Mouse (Mus musculus) lung, postnatal 0 days (tissue): ENCODE data around the gene Itpr1. TPM values are rescaled to one million over a fixed set of nuclear protein-coding genes. Genes with fewer than 3 reads are reported as not detected.

Source experiments
- ATAC-seq: fragments of 200-750 bp; cut with Nextera tagmentation; 2 replicates; pipeline ENCODE4 v1.8.0; 2017; ENCODE audit warnings: moderate library complexity
- DNase-seq: peaks from one replicate; pipeline ENCODE4 v3.0.0-alpha.2; 2016; ENCODE audit warnings: low spot score
- H3K27ac ChIP-seq: fragments of 300-500 bp; sonication (generic); 2 replicates; pipeline ENCODE4 v1.5.1; 2014; ENCODE audit warnings: antibody characterized with exemption, mild to moderate bottlenecking, low read length, mixed read lengths
- H3K27me3 ChIP-seq: fragments of 300-500 bp; sonication (generic); replicated peaks from 2 replicates; pipeline ENCODE4 v1.6.1; 2014; ENCODE audit warnings: low read length, mixed read lengths; ENCODE audit not compliant: insufficient read depth
- H3K36me3 ChIP-seq: fragments of 300-500 bp; sonication (generic); 2 replicates; pipeline ENCODE4 v1.6.1; 2014; ENCODE audit warnings: low read length, mixed read lengths; ENCODE audit not compliant: insufficient read depth
- H3K4me1 ChIP-seq: fragments of 300-500 bp; sonication (generic); 2 replicates; pipeline ENCODE4 v1.6.1; 2014; ENCODE audit warnings: antibody characterized with exemption, low read depth, low read length, mixed read lengths; ENCODE audit not compliant: insufficient read depth
- H3K4me2 ChIP-seq: fragments of 300-500 bp; sonication (generic); replicated peaks from 2 replicates; pipeline ENCODE4 v1.6.1; 2014; ENCODE audit warnings: low read depth, mild to moderate bottlenecking, low read length, moderate library complexity, mixed read lengths
- H3K4me3 ChIP-seq: fragments of 300-500 bp; sonication (generic); 2 replicates; pipeline ENCODE4 v1.5.1; 2014; ENCODE audit warnings: low read depth, low read length
- H3K9ac ChIP-seq: fragments of 300-500 bp; sonication (generic); replicated peaks from 2 replicates; pipeline ENCODE4 v1.6.1; 2014; ENCODE audit warnings: low read depth, mild to moderate bottlenecking
- H3K9me3 ChIP-seq: fragments of 300-500 bp; sonication (generic); 2 replicates; pipeline ENCODE4 v1.6.1; 2016; ENCODE audit warnings: low read length, mixed read lengths
- CTCF ChIP-seq: IDR thresholded peaks from 2 replicates; pipeline ENCODE4 v1.5.1; 2016; ENCODE audit warnings: antibody characterized with exemption, mild to moderate bottlenecking
- EP300 ChIP-seq: IDR thresholded peaks from 2 replicates; pipeline ENCODE4 v1.6.1; 2016; ENCODE audit warnings: antibody characterized with exemption, mild to moderate bottlenecking, control low read depth
- WGBS: fragments of 180-500 bp; shearing (Covaris S2); extraction: QIAGEN DNeasy Blood & Tissue Kit; methylation state at CpG from one replicate; pipeline ENCODE4 v1.1.7; 2014; 5-methylcytosine and 5-hydroxymethylcytosine counted together
- polyA plus RNA-seq: library from polyadenylated mRNA; unstranded; fragments of >200 nt; fragmentation: Nextera tagmentation; extraction: Ambion mirVana; gene quantifications from 2 replicates; pipeline ENCODE4 v1.2.1, GENCODE M21; 2015

Gene Itpr1
- polyA plus RNA-seq, 1 experiment from 2014 or later = 9.2 TPM

DNA sequence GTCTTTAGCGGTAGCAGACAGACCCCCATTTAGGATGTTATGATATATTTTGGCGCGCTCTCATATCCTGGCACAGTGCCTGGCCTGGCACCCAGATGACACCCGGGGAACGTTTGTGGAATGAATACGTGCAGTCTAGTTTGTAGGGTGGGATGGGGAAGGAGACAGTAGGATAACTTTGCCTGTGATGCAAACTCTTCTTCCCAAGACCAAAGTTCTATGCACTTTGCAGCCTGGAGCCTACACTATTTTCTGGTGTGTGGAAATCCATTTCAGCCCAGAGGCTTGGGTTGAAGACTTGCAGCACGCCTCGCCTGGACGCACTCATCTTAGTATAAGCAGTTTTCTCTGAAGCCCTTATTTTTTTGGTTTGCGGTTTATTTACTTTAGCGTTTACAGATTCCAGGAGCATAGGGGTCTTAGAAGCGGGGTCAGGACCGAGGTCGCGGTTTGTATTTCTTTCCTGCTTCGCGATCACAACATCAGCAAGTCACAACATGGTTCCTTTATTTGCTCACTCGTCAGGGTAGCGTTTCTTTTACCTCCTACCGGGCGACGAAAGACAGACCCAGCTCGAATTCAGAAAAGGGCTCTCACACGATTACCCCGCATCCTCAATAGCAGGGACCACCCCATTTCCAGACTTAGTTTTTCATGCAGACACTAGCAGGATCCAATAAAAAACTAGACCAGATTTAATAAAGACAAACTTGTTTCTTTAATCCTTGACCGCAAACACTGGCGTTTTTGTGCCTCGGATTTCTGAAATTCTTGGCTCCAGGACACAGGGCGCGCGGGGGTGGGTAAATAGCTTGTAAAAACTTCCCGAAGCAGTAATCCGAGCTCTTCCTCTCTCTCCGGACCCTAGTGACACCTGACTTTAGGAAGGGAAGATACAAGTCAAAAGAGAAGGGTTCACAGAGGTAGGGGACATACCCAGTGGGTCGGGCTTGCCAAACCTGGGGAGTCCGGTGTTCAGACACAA, 708 bp upstream of the Itpr1 start:
- H3K27me3 ChIP-seq = no peaks in the 10 kb centered on the region
- TF ChIP-seq EP300 (no peak), CTCF (no peak)
- H3K9ac ChIP-seq = peak overlapping the region; percentile 69
- H3K4me3 ChIP-seq = peak overlapping the region; percentile 71
- WGBS = 4% methylated on average over 36 of the region's 36 CpGs
- H3K4me2 ChIP-seq = peak overlapping the region; percentile 89
- H3K36me3 ChIP-seq = no peaks in the 10 kb centered on the region
- H3K27ac ChIP-seq = peak overlapping the region; percentile 73
- peak; percentile 38 for DNase-seq
- no peaks in the 10 kb centered on the region for H3K9me3 ChIP-seq
- ATAC-seq = peak; percentile 13
- peaks cover 20% of the 10 kb centered on the region; the same call in 1 of the 2 replicates for H3K4me1 ChIP-seq

DNA sequence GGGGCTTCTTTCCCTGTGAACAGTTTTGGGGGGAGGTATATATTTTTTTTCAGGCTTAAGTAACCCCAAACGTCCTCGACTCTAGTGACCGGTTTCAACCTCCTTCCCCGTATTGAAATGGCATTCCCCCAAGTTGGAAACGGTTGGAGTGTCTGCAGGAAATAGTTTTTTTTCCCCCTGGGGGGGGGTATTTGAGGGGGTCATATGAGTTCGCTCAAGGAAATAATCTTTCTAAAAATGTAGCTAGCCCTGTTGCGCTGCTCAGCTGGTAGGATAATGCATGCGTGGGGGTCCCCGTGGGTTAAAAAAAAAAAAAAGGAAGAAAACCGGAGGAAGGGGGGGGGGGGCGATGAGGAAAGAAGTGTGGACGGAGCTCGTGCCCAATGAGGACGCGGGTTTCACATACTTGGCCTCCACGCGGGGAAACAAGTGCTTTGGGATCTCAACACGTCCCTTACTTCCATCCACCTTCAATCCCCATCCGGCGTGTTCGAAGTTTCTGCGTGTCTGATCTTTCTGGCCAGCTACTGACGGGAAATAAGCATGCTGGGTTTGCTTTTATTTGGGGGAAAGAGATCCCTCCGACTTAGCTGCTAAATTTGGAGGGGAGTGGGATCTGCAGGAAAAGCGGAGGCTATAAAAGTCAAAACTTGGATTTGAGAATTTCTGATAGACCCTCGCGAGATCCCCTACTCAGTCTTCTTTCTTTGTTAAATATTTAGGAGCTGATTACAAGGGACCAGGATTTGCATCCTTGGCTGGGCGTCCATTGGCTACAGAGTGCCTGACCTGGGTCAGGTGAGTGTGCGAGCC, 791 bp downstream of the Itpr1 start:
- ATAC-seq = no peak
- peaks cover 20% of the 10 kb centered on the region; the same call in 1 of the 2 replicates for H3K4me1 ChIP-seq
- peak overlapping the region; percentile 71 for H3K4me3 ChIP-seq
- H3K27me3 ChIP-seq = no peaks in the 10 kb centered on the region
- no peaks in the 10 kb centered on the region for H3K9me3 ChIP-seq
- peak overlapping the region; percentile 89 for H3K4me2 ChIP-seq
- H3K9ac ChIP-seq = peak overlapping the region; percentile 69
- TF ChIP-seq EP300 = no peak
- TF ChIP-seq CTCF = no peak
- no peaks in the 10 kb centered on the region for H3K36me3 ChIP-seq
- H3K27ac ChIP-seq = peak overlapping the region; percentile 73
- WGBS = 1% methylated on average over 27 of the region's 29 CpGs
- DNase-seq = peak; percentile 52

DNA sequence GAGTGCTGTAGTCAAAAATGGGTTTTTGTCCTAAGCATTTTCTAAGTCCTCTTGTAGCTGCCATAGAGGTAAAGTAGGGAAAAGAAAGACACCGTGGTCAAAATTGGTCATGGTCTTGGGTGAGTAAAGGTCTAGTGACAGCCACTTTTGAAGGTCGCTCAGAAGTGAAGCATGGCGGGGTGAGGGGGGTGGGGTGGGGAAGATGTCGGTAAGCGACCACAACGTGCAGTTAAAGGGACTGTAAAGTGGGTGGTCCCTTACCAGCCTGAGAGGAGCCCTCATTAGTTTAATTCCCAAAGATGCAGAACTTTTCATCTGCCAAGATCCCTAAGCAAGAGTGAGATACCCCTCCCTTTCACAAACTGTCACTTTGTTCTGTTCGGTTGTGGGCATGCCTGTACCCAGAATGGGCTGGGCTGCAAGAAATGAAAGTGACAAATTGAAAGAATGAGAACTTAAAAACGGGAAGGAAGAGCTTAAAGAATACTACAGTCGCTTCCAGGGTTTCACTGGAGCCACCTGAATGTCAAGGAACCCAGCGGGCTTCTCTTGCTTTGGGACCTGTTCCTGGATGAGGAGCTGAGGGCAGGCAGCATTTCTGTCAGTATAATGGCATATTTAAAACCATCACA, 1.5 kb downstream of the Itpr1 start:
- no peak overlapping the region for H3K27ac ChIP-seq
- TF ChIP-seq CTCF (no peak), EP300 (no peak)
- peak overlapping the region; percentile 71 for H3K4me3 ChIP-seq
- DNase-seq (peak; percentile 29), ATAC-seq (no peak)
- peak overlapping the region; percentile 89 for H3K4me2 ChIP-seq
- H3K4me1 ChIP-seq = peaks cover 20% of the 10 kb centered on the region; the same call in 1 of the 2 replicates
- H3K9ac ChIP-seq = peak overlapping the region; percentile 23; the same call in 1 of the 2 replicates
- no peaks in the 10 kb centered on the region for H3K27me3 ChIP-seq
- H3K36me3 ChIP-seq = no peaks in the 10 kb centered on the region
- no peaks in the 10 kb centered on the region for H3K9me3 ChIP-seq
- WGBS = 11% methylated on average over 10 of the region's 10 CpGs

- H3K9me3 ChIP-seq = no peaks in the 10 kb centered on the region
- DNase-seq = peak; percentile 77
- H3K27me3 ChIP-seq = no peaks in the 10 kb centered on the region
- TF ChIP-seq CTCF (no peak), EP300 (peak; percentile 25; the same call in 1 of the 2 replicates)
- WGBS = 62% methylated on average over 5 of the region's 5 CpGs
- H3K9ac ChIP-seq = no peak overlapping the region
- peak; percentile 9; the same call in 1 of the 2 replicates for ATAC-seq
- H3K4me3 ChIP-seq = no peak overlapping the region
- no peaks in the 10 kb centered on the region for H3K36me3 ChIP-seq
- peak overlapping the region; percentile 51; the same call in 1 of the 2 replicates for H3K27ac ChIP-seq
- H3K4me2 ChIP-seq = 0 out of 2 replicates have a peak overlapping the region, but pooled peaks have one; percentile 14
- H3K4me1 ChIP-seq = peaks cover 20% of the 10 kb centered on the region; the same call in 1 of the 2 replicates
Measured at GRCm38 (mm10) chr6:108216091-108216490, 3.2 kb downstream of the Itpr1 start.

DNA sequence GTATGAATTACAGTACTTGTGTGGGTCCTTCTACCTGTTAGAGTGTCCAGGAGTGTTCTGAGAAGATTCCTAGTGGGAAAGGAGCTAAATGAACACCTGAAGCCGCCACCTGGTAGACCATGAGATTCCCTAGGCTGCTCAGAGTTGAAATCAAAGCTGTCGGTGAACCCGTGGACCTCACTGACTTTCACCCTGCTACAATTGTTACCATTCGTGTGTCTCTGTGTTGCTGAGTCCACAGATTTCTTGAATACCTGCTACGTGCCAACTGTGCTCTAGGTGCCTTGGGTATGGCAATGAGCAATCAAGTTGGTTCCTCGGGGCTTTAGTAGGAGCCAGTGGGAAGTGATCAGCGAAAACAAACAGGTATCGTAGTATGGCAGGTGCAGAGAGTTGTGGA, 3.9 kb downstream of the Itpr1 start:
- no peaks in the 10 kb centered on the region for H3K9me3 ChIP-seq
- no peaks in the 10 kb centered on the region for H3K36me3 ChIP-seq
- 68% methylated on average over 8 of the region's 8 CpGs for WGBS
- no peak for TF ChIP-seq CTCF
- TF ChIP-seq EP300 = peak; percentile 36; the same call in 1 of the 2 replicates
- peaks cover 20% of the 10 kb centered on the region; the same call in 1 of the 2 replicates for H3K4me1 ChIP-seq
- H3K27me3 ChIP-seq = no peaks in the 10 kb centered on the region
- no peak for ATAC-seq
- no peak overlapping the region for H3K9ac ChIP-seq
- no peak overlapping the region for H3K27ac ChIP-seq
- DNase-seq = peak; percentile 66
- H3K4me2 ChIP-seq = no peak overlapping the region
- no peak overlapping the region for H3K4me3 ChIP-seq
